Mouse (Mus musculus) midbrain, embryonic 14.5 days (tissue): ENCODE data around the gene Gucd1. TPM values are rescaled to one million over a fixed set of nuclear protein-coding genes. Genes with fewer than 3 reads are reported as not detected.
"Not testable (repeated sequence)": the region's sequence is repeated elsewhere in the genome, so short reads cannot be mapped to it uniquely, and the experiment has no call there.

Experiments
- ATAC-seq: fragments of 200-750 bp; cut with Nextera tagmentation; 2 replicates; pipeline ENCODE4 v1.8.0; 2017; ENCODE audit warnings: moderate number of reproducible peaks, moderate library complexity; ENCODE audit not compliant: low FRiP score, low TSS enrichment
- DNase-seq: peaks from one replicate; pipeline ENCODE4 v3.0.0-alpha.2; 2015
- H3K27ac ChIP-seq: fragments of 300-500 bp; sonication (generic); replicated peaks from 2 replicates; pipeline ENCODE4 v1.5.1; 2014; ENCODE audit warnings: mild to moderate bottlenecking, low read depth, low read length, moderate library complexity
- H3K27me3 ChIP-seq: fragments of 300-500 bp; sonication (generic); 2 replicates; pipeline ENCODE4 v1.6.1; 2014; ENCODE audit warnings: low read length, control low read depth, mixed read lengths; ENCODE audit not compliant: control insufficient read depth, insufficient read depth
- H3K36me3 ChIP-seq: fragments of 300-500 bp; sonication (generic); 2 replicates; pipeline ENCODE4 v1.6.1; 2014; ENCODE audit warnings: low read length, control low read depth; ENCODE audit not compliant: control insufficient read depth, insufficient read depth
- H3K4me1 ChIP-seq: fragments of 300-500 bp; sonication (generic); 2 replicates; pipeline ENCODE4 v1.6.1; 2014; ENCODE audit warnings: mild to moderate bottlenecking, antibody characterized with exemption, low read length, control low read depth; ENCODE audit not compliant: control insufficient read depth, insufficient read depth
- H3K4me2 ChIP-seq: fragments of 300-500 bp; sonication (generic); 2 replicates; pipeline ENCODE4 v1.6.1; 2014; ENCODE audit warnings: mild to moderate bottlenecking, low read length, moderate library complexity
- H3K4me3 ChIP-seq: fragments of 300-500 bp; sonication (generic); replicated peaks from 2 replicates; pipeline ENCODE4 v1.5.1; 2014; ENCODE audit warnings: low read depth, low read length
- H3K9ac ChIP-seq: fragments of 300-500 bp; sonication (generic); replicated peaks from 2 replicates; pipeline ENCODE4 v1.6.1; 2014; ENCODE audit warnings: mild to moderate bottlenecking, low read length, moderate library complexity
- H3K9me3 ChIP-seq: fragments of 300-500 bp; sonication (generic); 2 replicates; pipeline ENCODE4 v1.6.1; 2016; ENCODE audit warnings: low read length, control low read depth, mixed read lengths; ENCODE audit not compliant: control insufficient read depth
- WGBS: fragments of 180-500 bp; shearing (Covaris S2); extraction: QIAGEN DNeasy Blood & Tissue Kit; methylation state at CpG from one replicate; pipeline ENCODE4 v1.1.7; 2014; 5-methylcytosine and 5-hydroxymethylcytosine counted together
- polyA plus RNA-seq: library from polyadenylated mRNA; unstranded; fragments of >200 nt; fragmentation: Nextera tagmentation; extraction: Ambion mirVana; gene quantifications from 2 replicates; pipeline ENCODE4 v1.2.1, GENCODE M21; 2014

Gene Gucd1
- polyA plus RNA-seq, 1 experiment from 2014 or later: 31.5 TPM

GRCm38 (mm10) chr10:75514361-75514760 is 3.4 kb downstream of the Gucd1 start:
- H3K9ac ChIP-seq: no peak overlapping the region
- no peak overlapping the region for H3K4me3 ChIP-seq
- H3K4me1 ChIP-seq: peaks cover 19% of the 10 kb centered on the region
- no peaks in the 10 kb centered on the region for H3K27me3 ChIP-seq
- DNase-seq (no peak), ATAC-seq (no peak)
- no peak overlapping the region for H3K27ac ChIP-seq
- H3K36me3 ChIP-seq: peaks cover 28% of the 10 kb centered on the region
- H3K9me3 ChIP-seq: no peaks in the 10 kb centered on the region
- WGBS: 89% methylated on average over 7 of the region's 7 CpGs
- no peak overlapping the region for H3K4me2 ChIP-seq

GRCm38 (mm10) chr10:75513306-75514067 is 4.3 kb downstream of the Gucd1 start:
- WGBS: 93% methylated on average over 8 of the region's 8 CpGs

GRCm38 (mm10) chr10:75512796-75513195 is 5.0 kb downstream of the Gucd1 start:
- Histone ChIP-seq H3K27ac (no peak overlapping the region), H3K27me3 (no peaks in the 10 kb centered on the region), H3K36me3 (peaks cover 43% of the 10 kb centered on the region), H3K9me3 (no peaks in the 10 kb centered on the region), H3K4me1 (peaks cover 10% of the 10 kb centered on the region), H3K4me2 (no peak overlapping the region), H3K4me3 (no peak overlapping the region), H3K9ac (no peak overlapping the region)
- ATAC-seq (no peak), DNase-seq (no peak)
- 92% methylated on average over 7 of the region's 7 CpGs for WGBS

More at GRCm38 (mm10) chr10:75513306-75514067, 4.3 kb downstream of the Gucd1 start:
- H3K27me3 ChIP-seq: no peaks in the 10 kb centered on the region
- no peaks in the 10 kb centered on the region for H3K9me3 ChIP-seq
- no peak overlapping the region for H3K4me2 ChIP-seq
- no peak overlapping the region for H3K27ac ChIP-seq
- peaks cover 11% of the 10 kb centered on the region for H3K4me1 ChIP-seq
- no peak overlapping the region for H3K4me3 ChIP-seq
- ATAC-seq (no peak), DNase-seq (no peak)
- H3K36me3 ChIP-seq: peaks cover 36% of the 10 kb centered on the region
- no peak overlapping the region for H3K9ac ChIP-seq

- Histone ChIP-seq H3K36me3 (peaks cover 52% of the 10 kb centered on the region), H3K4me3 (no peak overlapping the region), H3K9me3 (no peaks in the 10 kb centered on the region), H3K4me2 (no peak overlapping the region), H3K4me1 (peaks cover 10% of the 10 kb centered on the region), H3K9ac (no peak overlapping the region), H3K27me3 (no peaks in the 10 kb centered on the region), H3K27ac (no peak overlapping the region)
- no peak for ATAC-seq
- WGBS: 93% methylated on average over 7 of the region's 7 CpGs
- DNase-seq: no peak
Measured at GRCm38 (mm10) chr10:75511897-75512296, 5.9 kb downstream of the Gucd1 start.

GRCm38 (mm10) chr10:75511060-75511459 is 6.7 kb downstream of the Gucd1 start:
- Histone ChIP-seq H3K4me2 (no peak overlapping the region), H3K27me3 (no peaks in the 10 kb centered on the region), H3K27ac (no peak overlapping the region), H3K9ac (no peak overlapping the region), H3K9me3 (no peaks in the 10 kb centered on the region), H3K4me3 (no peak overlapping the region), H3K4me1 (peaks cover 4% of the 10 kb centered on the region), H3K36me3 (peaks cover 56% of the 10 kb centered on the region)
- DNase-seq: no peak
- no peak for ATAC-seq
- 90% methylated on average over 9 of the region's 9 CpGs for WGBS

- Histone ChIP-seq H3K9me3 (no peaks in the 10 kb centered on the region), H3K4me1 (no peaks in the 10 kb centered on the region), H3K27ac (no peak overlapping the region), H3K4me2 (no peak overlapping the region), H3K36me3 (peaks cover 56% of the 10 kb centered on the region), H3K4me3 (no peak overlapping the region), H3K9ac (no peak overlapping the region), H3K27me3 (no peaks in the 10 kb centered on the region)
- ATAC-seq: no peak
- 94% methylated on average over 7 of the region's 7 CpGs for WGBS
- no peak for DNase-seq
Measured at GRCm38 (mm10) chr10:75510446-75510845, 7.3 kb downstream of the Gucd1 start.

GRCm38 (mm10) chr10:75505928-75506327 is 11.8 kb downstream of the Gucd1 start:
- H3K36me3 ChIP-seq: peaks cover 44% of the 10 kb centered on the region
- not testable (repeated sequence) for DNase-seq, H3K9me3 ChIP-seq, ATAC-seq, H3K4me3 ChIP-seq, H3K4me2 ChIP-seq, H3K27ac ChIP-seq, H3K9ac ChIP-seq, H3K4me1 ChIP-seq, H3K27me3 ChIP-seq
- 92% methylated on average over 3 of the region's 3 CpGs for WGBS

GRCm38 (mm10) chr10:75505130-75505495 is 12.7 kb downstream of the Gucd1 start:
- H3K4me3 ChIP-seq: no peak overlapping the region
- no peaks in the 10 kb centered on the region for H3K4me1 ChIP-seq
- WGBS: 90% methylated on average over 3 of the region's 3 CpGs
- H3K4me2 ChIP-seq: no peak overlapping the region
- no peak overlapping the region for H3K9ac ChIP-seq
- H3K27me3 ChIP-seq: no peaks in the 10 kb centered on the region
- no peaks in the 10 kb centered on the region for H3K9me3 ChIP-seq
- DNase-seq: no peak
- peaks cover 36% of the 10 kb centered on the region for H3K36me3 ChIP-seq
- no peak overlapping the region for H3K27ac ChIP-seq
- ATAC-seq: no peak
